Mouse (Mus musculus) CH12.LX (cell line): ENCODE measurements around the gene Naa80. TPM values are rescaled to one million over a fixed set of nuclear protein-coding genes. Genes with fewer than 3 reads are reported as not detected.

Experiments
- DNase-seq: peaks from one replicate; pipeline ENCODE4 v3.0.0-alpha.2; 2013; ENCODE audit errors: extremely low read depth
- H3K27ac ChIP-seq: 2 replicates; pipeline ENCODE4 v1.5.1; 2012; ENCODE audit warnings: low read depth, mild to moderate bottlenecking, control low read depth, moderate library complexity; ENCODE audit not compliant: insufficient read depth
- H3K27me3 ChIP-seq: replicated peaks from 2 replicates; pipeline ENCODE3; 2012; ENCODE audit warnings: inconsistent platforms
- H3K36me3 ChIP-seq, 2 experiments: replicated peaks in 1 of 2; 2 replicates each; pipeline versions ENCODE3 to v1.6.1; 2012; ENCODE audit warnings: inconsistent platforms in 1 of 2, low read length in 1 of 2, mild to moderate bottlenecking in 1 of 2, mixed read lengths in 1 of 2, moderate library complexity in 1 of 2; ENCODE audit not compliant: control insufficient read depth in 1 of 2, insufficient read depth in 1 of 2
- H3K4me1 ChIP-seq, 2 experiments: 2 replicates each; pipeline ENCODE4 v1.6.1; 2012; ENCODE audit warnings: inconsistent platforms in 1 of 2, moderate library complexity in 1 of 2; ENCODE audit not compliant: insufficient read depth in 2 of 2, control insufficient read depth in 1 of 2
- H3K4me2 ChIP-seq: 2 replicates; pipeline ENCODE4 v1.6.1; 2012; ENCODE audit warnings: low read depth, mild to moderate bottlenecking, control low read depth; ENCODE audit not compliant: poor library complexity, insufficient read depth, severe bottlenecking
- H3K4me3 ChIP-seq, 3 experiments: fragments of 150-350 bp in 1 of 3; sonication (generic) in 1 of 3; replicated peaks in 1 of 3; 2 replicates each; pipeline versions ENCODE3 to v1.5.1; 2011 to 2012; ENCODE audit warnings: low read depth in 2 of 3, low read length in 2 of 3, mild to moderate bottlenecking in 2 of 3, moderate library complexity in 2 of 3, control low read depth in 1 of 3, improper control_type of control experiment in 1 of 3, inconsistent platforms in 1 of 3, mixed read lengths in 1 of 3; ENCODE audit not compliant: poor library complexity in 1 of 3
- H3K79me2 ChIP-seq: replicated peaks from 2 replicates; pipeline ENCODE4 v1.6.1; 2012; ENCODE audit warnings: mild to moderate bottlenecking, moderate library complexity; ENCODE audit not compliant: control insufficient read depth, poor library complexity, insufficient read depth, severe bottlenecking; ENCODE audit errors: extremely low read depth
- H3K9ac ChIP-seq: 2 replicates; pipeline ENCODE4 v1.6.1; 2012; ENCODE audit warnings: low read depth, mild to moderate bottlenecking, control low read depth, moderate library complexity; ENCODE audit not compliant: insufficient read depth
- H3K9me3 ChIP-seq: replicated peaks from 2 replicates; pipeline ENCODE3; 2012; ENCODE audit warnings: low read length, inconsistent platforms, mixed read lengths
- CHD2 ChIP-seq: IDR thresholded peaks from 2 replicates; pipeline ENCODE4 v1.6.1; 2011; ENCODE audit warnings: low read length, improper control_type of control experiment
- ETS1 ChIP-seq: conservative IDR thresholded peaks from 2 replicates; pipeline ENCODE4 v1.6.1; 2012; ENCODE audit warnings: low read depth, mild to moderate bottlenecking, inconsistent platforms, low read length, improper control_type of control experiment, moderate library complexity
- GABPA ChIP-seq: IDR thresholded peaks from 2 replicates; pipeline ENCODE4 v1.6.1; 2012; ENCODE audit warnings: low read depth, low read length, improper control_type of control experiment, inconsistent platforms; ENCODE audit not compliant: insufficient replicate concordance
- JUN ChIP-seq: IDR thresholded peaks from 2 replicates; pipeline ENCODE4 v1.6.1; 2011; ENCODE audit warnings: low read depth, mild to moderate bottlenecking, low read length, improper control_type of control experiment, moderate library complexity; ENCODE audit not compliant: insufficient read depth
- KAT2A ChIP-seq: IDR thresholded peaks from 2 replicates; pipeline ENCODE4 v1.6.1; 2012; ENCODE audit warnings: low read length, improper control_type of control experiment, inconsistent platforms; ENCODE audit not compliant: insufficient replicate concordance
- MAFK ChIP-seq: IDR thresholded peaks from 2 replicates; pipeline ENCODE4 v1.6.1; 2011; ENCODE audit warnings: low read length, improper control_type of control experiment; ENCODE audit not compliant: insufficient replicate concordance
- MAX ChIP-seq: IDR thresholded peaks from 2 replicates; pipeline ENCODE4 v1.6.1; 2011; ENCODE audit warnings: low read length, improper control_type of control experiment
- MEF2A ChIP-seq: IDR thresholded peaks from 2 replicates; pipeline ENCODE4 v1.6.1; 2014; ENCODE audit warnings: low read depth, mild to moderate bottlenecking, inconsistent platforms, low read length, improper control_type of control experiment, borderline replicate concordance
- MYC ChIP-seq: IDR thresholded peaks from 2 replicates; pipeline ENCODE4 v1.6.1; 2011; ENCODE audit warnings: low read depth, mild to moderate bottlenecking, improper control_type of control experiment, low read length
- NELFE ChIP-seq: IDR thresholded peaks from 2 replicates; pipeline ENCODE4 v1.6.1; 2011; ENCODE audit warnings: low read depth, low read length, improper control_type of control experiment
- NRF1 ChIP-seq: IDR thresholded peaks from 2 replicates; pipeline ENCODE4 v1.6.1; 2014; ENCODE audit warnings: low read depth, mild to moderate bottlenecking, inconsistent platforms, low read length, improper control_type of control experiment, moderate library complexity
- PAX5 ChIP-seq: IDR thresholded peaks from 2 replicates; pipeline ENCODE4 v1.6.1; 2012; ENCODE audit warnings: low read length, inconsistent platforms, mixed read lengths
- POLR2A ChIP-seq: IDR thresholded peaks from 2 replicates; pipeline ENCODE4 v1.6.1; 2011; ENCODE audit warnings: low read depth, mild to moderate bottlenecking, improper control_type of control experiment, low read length
- RAD21 ChIP-seq: IDR thresholded peaks from 2 replicates; pipeline ENCODE4 v1.6.1; 2011; ENCODE audit warnings: low read depth, mild to moderate bottlenecking, low read length, improper control_type of control experiment, moderate library complexity
- SMC3 ChIP-seq: IDR thresholded peaks from 2 replicates; pipeline ENCODE4 v1.6.1; 2011; ENCODE audit warnings: low read depth, low read length, improper control_type of control experiment
- TBP ChIP-seq: conservative IDR thresholded peaks from 2 replicates; pipeline ENCODE4 v1.6.1; 2011; ENCODE audit warnings: low read depth, low read length, improper control_type of control experiment
- USF1 ChIP-seq: IDR thresholded peaks from 2 replicates; pipeline ENCODE4 v1.6.1; 2014; ENCODE audit warnings: low read depth, mild to moderate bottlenecking, inconsistent platforms, low read length, improper control_type of control experiment
- USF2 ChIP-seq: conservative IDR thresholded peaks from 2 replicates; pipeline ENCODE4 v1.6.1; 2011; ENCODE audit warnings: low read depth, low read length, improper control_type of control experiment
- ZKSCAN1 ChIP-seq: IDR thresholded peaks from 2 replicates; pipeline ENCODE4 v1.6.1; 2012; ENCODE audit warnings: low read depth, inconsistent platforms, low read length, improper control_type of control experiment, borderline replicate concordance
- ZMIZ1 ChIP-seq: IDR thresholded peaks from 2 replicates; pipeline ENCODE4 v1.6.1; 2012; ENCODE audit warnings: low read depth, mild to moderate bottlenecking, inconsistent platforms, low read length, improper control_type of control experiment
- dilution Hi-C: fragments of 300-500 bp; cut with MboI; formaldehyde crosslinking; loops from 2 replicates; pipeline ENCODE4 v1.14.3; 2020; ENCODE audit warnings: low sequenced_read_pairs; ENCODE audit not compliant: extremely low pct_unique_long_range_greater_than_20kb, extremely low pct_ligation_motif_present
- in situ Hi-C: fragments of 300-500 bp; cut with MboI; formaldehyde crosslinking; loops from 3 replicates; pipeline ENCODE4 v1.14.3; 2019; ENCODE audit warnings: low sequenced_read_pairs, low pct_ligation_motif_present, low pct_unique_long_range_greater_than_20kb, mixed read lengths
- polyA plus RNA-seq: library from polyadenylated mRNA; unstranded; fragments of >175 nt; gene quantifications from 2 replicates; pipeline ENCODE4 v1.2.1, GENCODE M21; 2012; ENCODE audit warnings: low read depth; ENCODE audit not compliant: insufficient read length
- total RNA-seq, 2 experiments: library from RNA; depleted of rRNA; stranded (reverse); fragments of 300-350 nt in 1 of 2; fragments of >200 nt in 1 of 2; gene quantifications; 2 replicates each; pipeline ENCODE4 v1.2.3; 2012 to 2014

The Naa80 gene
- total and polyA plus RNA-seq, 3 experiments, result 1.7 to 9.3 (median 4.8) TPM

DNA sequence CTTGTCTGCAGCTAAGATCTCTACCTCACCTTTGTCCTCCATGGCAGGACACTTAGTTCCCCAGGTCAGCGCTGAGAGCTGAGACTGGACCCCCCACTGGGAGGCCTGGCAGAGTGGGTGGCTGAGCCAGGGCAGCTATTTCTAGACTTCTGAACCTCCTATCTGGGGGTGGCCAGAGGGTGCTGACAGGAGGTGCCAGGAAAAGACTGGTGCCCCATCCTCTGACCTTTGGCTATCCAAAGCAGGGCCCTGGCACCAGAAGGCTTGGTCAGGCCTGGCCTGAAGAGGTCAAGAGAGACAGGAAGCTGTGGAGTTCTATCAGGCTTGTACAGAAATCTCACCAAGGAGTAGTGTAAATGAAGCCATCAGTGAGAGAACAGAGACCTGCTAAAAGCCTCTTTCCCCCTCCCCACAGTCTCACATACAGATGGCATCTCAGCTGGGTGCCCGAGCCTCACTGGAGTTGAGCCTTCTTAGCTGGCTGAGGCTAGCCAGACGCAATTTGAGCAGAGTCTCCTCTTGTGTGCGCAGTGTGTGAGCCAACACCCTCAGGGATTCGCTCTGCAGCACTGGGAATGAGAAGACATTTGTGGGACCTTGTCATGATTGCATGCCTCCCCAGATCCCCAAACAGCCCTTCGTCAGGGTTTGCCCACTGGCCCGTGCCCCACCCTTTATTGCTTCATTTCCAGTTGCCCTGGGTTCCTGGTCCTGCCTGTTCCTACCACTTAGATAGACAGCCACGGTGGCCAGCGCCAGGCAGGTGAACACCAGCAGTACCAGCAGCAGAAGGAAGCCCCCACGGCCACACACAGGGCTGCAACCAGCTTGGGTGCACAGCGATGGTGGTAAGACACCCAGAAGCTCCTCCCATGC lies 14.7 kb downstream of the Naa80 start:
- H3K4me2 ChIP-seq, result no peak overlapping the region
- H3K4me3 ChIP-seq, result no peak overlapping the region
- no peak overlapping the region for H3K27ac ChIP-seq
- peaks cover 44 to 92% of the 10 kb centered on the region in 2 experiments for H3K36me3 ChIP-seq
- in situ Hi-C loops, result no loop called here
- no peaks in the 10 kb centered on the region for H3K9me3 ChIP-seq
- no peak for TF ChIP-seq RAD21
- no peak for TF ChIP-seq NRF1
- TF ChIP-seq USF2, result no peak
- no peak for TF ChIP-seq MAFK
- no peak for TF ChIP-seq JUN
- TF ChIP-seq POLR2A, result no peak
- TF ChIP-seq MYC, result no peak
- TF ChIP-seq SMC3, result no peak
- TF ChIP-seq USF1, result no peak
- no peak for TF ChIP-seq NELFE
- TF ChIP-seq KAT2A, result no peak
- TF ChIP-seq ZMIZ1, result no peak
- TF ChIP-seq ZKSCAN1, result no peak
- TF ChIP-seq MAX, result no peak
- TF ChIP-seq PAX5, result no peak
- TF ChIP-seq CHD2, result no peak
- no peak for TF ChIP-seq GABPA
- no peak for DNase-seq
- no peak overlapping the region for H3K9ac ChIP-seq
- dilution Hi-C loops, result no loop called here
- H3K79me2 ChIP-seq, result peaks cover 12% of the 10 kb centered on the region
- peaks cover 3 to 13% of the 10 kb centered on the region in 2 experiments; a peak in 3 of 4 replicates for H3K4me1 ChIP-seq
- H3K27me3 ChIP-seq, result no peaks in the 10 kb centered on the region

DNA sequence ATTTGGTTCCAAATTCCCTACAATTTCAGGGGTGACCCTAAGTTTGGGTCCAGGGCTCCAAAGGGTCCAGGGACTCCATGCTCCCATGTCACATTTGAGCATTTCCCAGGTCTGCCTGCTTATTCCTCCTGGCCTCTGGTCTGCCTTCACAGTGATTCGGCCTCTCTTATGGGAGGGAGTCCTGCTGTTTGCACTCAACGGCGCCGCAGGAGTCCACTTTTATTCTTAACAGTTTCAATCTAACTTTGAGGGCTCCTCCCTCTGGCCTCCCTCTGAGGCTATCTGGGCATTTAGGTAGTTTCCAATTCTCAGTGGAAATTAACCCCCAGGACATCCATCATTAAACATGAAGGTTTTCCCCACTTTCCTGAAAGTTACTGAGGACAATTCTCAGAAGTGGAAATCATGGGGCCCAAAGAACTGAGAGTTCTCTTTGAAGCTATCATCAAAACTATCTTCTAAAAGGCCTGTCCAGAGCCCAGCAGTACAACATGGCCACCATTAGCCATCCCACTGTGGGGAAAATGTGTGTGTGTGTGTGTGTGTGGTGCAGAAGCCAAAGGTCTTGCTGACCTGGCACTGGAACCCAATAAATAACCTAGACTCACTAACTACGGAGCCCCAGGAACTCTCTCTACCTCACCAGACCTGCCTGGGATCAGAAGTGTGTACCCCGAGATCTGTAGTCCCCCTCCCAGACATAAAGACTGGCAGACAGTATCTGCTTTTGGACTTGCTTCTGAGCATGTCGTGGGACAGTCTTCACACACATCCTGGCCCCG lies 15.8 kb downstream of the Naa80 start:
- no peak for TF ChIP-seq TBP
- no peak for TF ChIP-seq ETS1
- no peak for TF ChIP-seq JUN
- no peak for TF ChIP-seq MEF2A
- TF ChIP-seq, all 38 proteins: peak for 0
- H3K4me3 ChIP-seq, result no peak overlapping the region
- DNase-seq, result no peak
- peaks cover 48 to 96% of the 10 kb centered on the region in 2 experiments for H3K36me3 ChIP-seq
- peaks cover 0 to 4% of the 10 kb centered on the region in 2 experiments; a peak in 2 of 4 replicates for H3K4me1 ChIP-seq
- peaks cover under 1% of the 10 kb centered on the region for H3K79me2 ChIP-seq
- H3K27ac ChIP-seq, result no peak overlapping the region
- no peak overlapping the region for H3K4me2 ChIP-seq
- no peaks in the 10 kb centered on the region for H3K9me3 ChIP-seq
- H3K27me3 ChIP-seq, result no peaks in the 10 kb centered on the region
- no peak overlapping the region for H3K9ac ChIP-seq
- in situ Hi-C loops, result no loop called here
- dilution Hi-C loops, result no loop called here
